Mouse (Mus musculus): ENCODE results near the gene Neurl4. TPM values are rescaled to one million over a fixed set of nuclear protein-coding genes. Genes with fewer than 3 reads are reported as not detected.

Neurl4 gene
- total RNA-seq, 2 experiments from 2014 or later, result 25.2 to 33.5 TPM

- DNase-seq, result no peak
- intact Hi-C loops (cut with DNase I), result loop anchor here (5.0 kb wide), 1 partner anchor 71 kb away; the partner anchor contains the start of gene Dvl2
- TF ChIP-seq CTCF (IDR thresholded peaks at IDR 0.05), result no peak
Observed at GRCm38 (mm10) chr11:69931769-69932168, 30.9 kb downstream of the Neurl4 start.

GRCm38 (mm10) chr11:69932254-69932653 lies 31.4 kb downstream of the Neurl4 start:
- peak; percentile 47 for TF ChIP-seq CTCF (IDR thresholded peaks at IDR 0.05)
- Histone ChIP-seq H3K4me3 (no peak overlapping the region), H3K27ac (no peak overlapping the region)
- no peak for DNase-seq
- intact Hi-C loops (cut with DNase I), result loop anchor here (5.0 kb wide), 1 partner anchor 70 kb away; the partner anchor contains the start of gene Dvl2

More at GRCm38 (mm10) chr11:69931769-69932168, 30.9 kb downstream of the Neurl4 start:
- no peak overlapping the region for H3K4me3 ChIP-seq
- no peak overlapping the region for H3K27ac ChIP-seq

- DNase-seq, result no peak
- no peak for TF ChIP-seq CTCF (IDR thresholded peaks at IDR 0.05)
- no peak overlapping the region for H3K27ac ChIP-seq
- no peak overlapping the region for H3K4me3 ChIP-seq
- intact Hi-C loops (cut with DNase I), result loop anchor here (5.0 kb wide), 1 partner anchor 69 kb away; the partner anchor contains the start of gene Dvl2
Observed at GRCm38 (mm10) chr11:69933066-69933465, 32.2 kb downstream of the Neurl4 start.

GRCm38 (mm10) chr11:69934169-69934568 lies 33.3 kb downstream of the Neurl4 start:
- Histone ChIP-seq H3K4me3 (peak overlapping the region; percentile 54), H3K27ac (peak overlapping the region; percentile 83)
- peak; percentile 98; the same call in 1 of the 2 replicates for TF ChIP-seq CTCF (IDR thresholded peaks at IDR 0.05)
- DNase-seq, result peak; percentile 96
- intact Hi-C loops (cut with DNase I), result loop anchor here (1.0 to 5.0 kb wide), 2 partner anchors 15 to 68 kb away; partner anchors contain the start of gene Dvl2

- DNase-seq, result no peak
- intact Hi-C loops (cut with DNase I), result loop anchor here (1.0 to 5.0 kb wide), 2 partner anchors 15 to 68 kb away; partner anchors contain the start of gene Dvl2
- Histone ChIP-seq H3K27ac (peak overlapping the region; percentile 83), H3K4me3 (peak overlapping the region; percentile 54)
- TF ChIP-seq CTCF (IDR thresholded peaks at IDR 0.05), result no peak
Observed at GRCm38 (mm10) chr11:69934681-69935080, 33.8 kb downstream of the Neurl4 start.

GRCm38 (mm10) chr11:69935137-69935879 lies 34.4 kb downstream of the Neurl4 start, which contains the start of gene Ybx2:
TSS of gene Ybx2 (plus strand) at chr11:69935796.
- peak within 1 kb of the TSS; percentile 77 for H3K4me3 ChIP-seq
- TF ChIP-seq CTCF (IDR thresholded peaks at IDR 0.05), result peak; percentile 10; the same call in 1 of the 2 replicates
- intact Hi-C loops (cut with DNase I), result no loop called here
- DNase-seq, result peak; percentile 95
- peak within 1 kb of the TSS; percentile 83 for H3K27ac ChIP-seq

- Histone ChIP-seq H3K4me3 (peak overlapping the region; percentile 77), H3K27ac (peak overlapping the region; percentile 83)
- no peak for DNase-seq
- TF ChIP-seq CTCF (IDR thresholded peaks at IDR 0.05), result no peak
- intact Hi-C loops (cut with DNase I), result no loop called here
Observed at GRCm38 (mm10) chr11:69936156-69936555, 35.3 kb downstream of the Neurl4 start.

GRCm38 (mm10) chr11:69936714-69937347 lies 36.0 kb downstream of the Neurl4 start:
- intact Hi-C loops (cut with DNase I), result no loop called here

GRCm38 (mm10) chr11:69937385-69937784 lies 36.5 kb downstream of the Neurl4 start:
- DNase-seq, result peak; percentile 85
- Histone ChIP-seq H3K27ac (peak overlapping the region; percentile 83), H3K4me3 (peak overlapping the region; percentile 77)
- TF ChIP-seq CTCF (IDR thresholded peaks at IDR 0.05), result no peak
- intact Hi-C loops (cut with DNase I), result no loop called here

More at GRCm38 (mm10) chr11:69936714-69937347, 36.0 kb downstream of the Neurl4 start:
- TF ChIP-seq CTCF (IDR thresholded peaks at IDR 0.05), result no peak
- peak; percentile 45 for DNase-seq
- Histone ChIP-seq H3K4me3 (peak overlapping the region; percentile 77), H3K27ac (peak overlapping the region; percentile 83)

- H3K4me3 ChIP-seq, result no peak overlapping the region; the same call in 1 of the 2 replicates
- intact Hi-C loops (cut with DNase I), result no loop called here
- no peak for DNase-seq
- TF ChIP-seq CTCF (IDR thresholded peaks at IDR 0.05), result no peak
- peak overlapping the region; percentile 83 for H3K27ac ChIP-seq
Observed at GRCm38 (mm10) chr11:69937834-69938233, 37.0 kb downstream of the Neurl4 start.

- intact Hi-C loops (cut with DNase I), result no loop called here
- H3K27ac ChIP-seq, result peak overlapping the region; percentile 83
Observed at GRCm38 (mm10) chr11:69938401-69938979, 37.6 kb downstream of the Neurl4 start.

GRCm38 (mm10) chr11:69939181-69939580 lies 38.3 kb downstream of the Neurl4 start:
- no peak for TF ChIP-seq CTCF (IDR thresholded peaks at IDR 0.05)
- Histone ChIP-seq H3K27ac (peak overlapping the region; percentile 83), H3K4me3 (no peak overlapping the region)
- intact Hi-C loops (cut with DNase I), result no loop called here
- no peak for DNase-seq

More at GRCm38 (mm10) chr11:69938401-69938979, 37.6 kb downstream of the Neurl4 start:
- TF ChIP-seq CTCF (IDR thresholded peaks at IDR 0.05), result no peak
- no peak for DNase-seq
- H3K4me3 ChIP-seq, result no peak overlapping the region

All from gastrocnemius, adult 2 months (tissue).